Mouse (Mus musculus) forebrain, embryonic 12.5 days (tissue): ENCODE measurements around the gene Zbtb38. TPM values are rescaled to one million over a fixed set of nuclear protein-coding genes. Genes with fewer than 3 reads are reported as not detected.
"Not testable (repeated sequence)": the region's sequence is repeated elsewhere in the genome, so short reads cannot be mapped to it uniquely, and the experiment has no call there.

Experiments used
- ATAC-seq: fragments of 200-750 bp; cut with Nextera tagmentation; 2 replicates; pipeline ENCODE4 v1.8.0; 2017; ENCODE audit warnings: moderate TSS enrichment; ENCODE audit not compliant: low FRiP score
- H3K27ac ChIP-seq: fragments of 300-500 bp; sonication (generic); 2 replicates; pipeline ENCODE4 v1.5.1; 2016; ENCODE audit warnings: mild to moderate bottlenecking
- H3K27me3 ChIP-seq: fragments of 300-500 bp; sonication (generic); 2 replicates; pipeline ENCODE4 v1.6.1; 2016; ENCODE audit warnings: mild to moderate bottlenecking
- H3K36me3 ChIP-seq: fragments of 300-500 bp; sonication (generic); replicated peaks from 2 replicates; pipeline ENCODE4 v1.6.1; 2016; ENCODE audit warnings: mild to moderate bottlenecking
- H3K4me1 ChIP-seq: fragments of 300-500 bp; sonication (generic); 2 replicates; pipeline ENCODE4 v1.6.1; 2016
- H3K4me2 ChIP-seq: fragments of 300-500 bp; sonication (generic); 2 replicates; pipeline ENCODE4 v1.6.1; 2016; ENCODE audit warnings: mild to moderate bottlenecking, moderate library complexity
- H3K4me3 ChIP-seq: fragments of 300-500 bp; sonication (generic); replicated peaks from 2 replicates; pipeline ENCODE4 v1.5.1; 2016; ENCODE audit warnings: mild to moderate bottlenecking
- H3K9ac ChIP-seq: fragments of 300-500 bp; sonication (generic); 2 replicates; pipeline ENCODE4 v1.6.1; 2016; ENCODE audit warnings: mild to moderate bottlenecking
- H3K9me3 ChIP-seq: fragments of 300-500 bp; sonication (generic); 2 replicates; pipeline ENCODE4 v1.6.1; 2016
- WGBS: fragments of 180-500 bp; shearing (Covaris S2); methylation state at CpG from one replicate; pipeline ENCODE4 v1.1.7; 2016; 5-methylcytosine and 5-hydroxymethylcytosine counted together
- polyA plus RNA-seq: library from polyadenylated mRNA; unstranded; fragments of >200 nt; fragmentation: Nextera tagmentation; extraction: Ambion mirVana; gene quantifications from 2 replicates; pipeline ENCODE4 v1.2.1, GENCODE M21; 2016

The Zbtb38 gene
- polyA plus RNA-seq, 1 experiment from 2014 or later, result 15.7 TPM

DNA sequence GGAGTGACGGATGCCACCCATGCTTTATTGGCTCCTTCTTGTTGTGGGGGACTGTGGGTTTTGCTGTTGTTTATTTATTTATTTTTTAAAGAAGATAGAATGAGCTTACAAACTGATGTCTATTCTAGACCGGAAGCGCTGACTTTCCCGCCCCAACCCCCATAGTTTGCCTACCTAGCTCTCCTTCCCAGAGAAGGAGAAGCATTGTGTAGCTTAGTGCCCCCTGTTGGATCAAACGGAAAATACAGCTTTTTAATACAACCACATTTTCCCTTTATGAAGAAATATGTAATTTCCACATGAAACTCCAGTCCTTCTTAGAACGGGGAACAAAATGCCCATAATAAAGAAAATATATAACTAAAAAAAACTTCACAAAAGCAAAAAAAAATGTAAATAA lies 99.9 kb downstream of the Zbtb38 start:
- H3K9me3 ChIP-seq, result no peaks in the 10 kb centered on the region
- no peaks in the 10 kb centered on the region for H3K27me3 ChIP-seq
- no peak overlapping the region for H3K4me3 ChIP-seq
- H3K4me1 ChIP-seq, result no peaks in the 10 kb centered on the region
- ATAC-seq, result no peak
- no peak overlapping the region for H3K27ac ChIP-seq
- WGBS, result 60% methylated on average over 6 of the region's 6 CpGs
- no peak overlapping the region for H3K4me2 ChIP-seq
- H3K36me3 ChIP-seq, result no peaks in the 10 kb centered on the region
- H3K9ac ChIP-seq, result no peak overlapping the region

GRCm38 (mm10) chr9:96650807-96651206 lies 101.8 kb downstream of the Zbtb38 start:
- H3K27ac ChIP-seq, result no peak overlapping the region
- WGBS, result 92% methylated on average over 7 of the region's 7 CpGs
- no peaks in the 10 kb centered on the region for H3K36me3 ChIP-seq
- H3K9me3 ChIP-seq, result no peaks in the 10 kb centered on the region
- no peaks in the 10 kb centered on the region for H3K4me1 ChIP-seq
- no peaks in the 10 kb centered on the region for H3K27me3 ChIP-seq
- no peak overlapping the region for H3K4me3 ChIP-seq
- no peak overlapping the region for H3K9ac ChIP-seq
- H3K4me2 ChIP-seq, result no peak overlapping the region
- ATAC-seq, result no peak

- no peak overlapping the region for H3K4me3 ChIP-seq
- 64% methylated on average over 9 of the region's 9 CpGs for WGBS
These were observed 102.7 kb downstream of the Zbtb38 start for GRCm38 (mm10) chr9:96649924-96650323.

GRCm38 (mm10) chr9:96649362-96649761 lies 103.3 kb downstream of the Zbtb38 start:
- no peak overlapping the region for H3K4me3 ChIP-seq
- no peak overlapping the region for H3K9ac ChIP-seq
- no peaks in the 10 kb centered on the region for H3K4me1 ChIP-seq
- no peaks in the 10 kb centered on the region for H3K36me3 ChIP-seq
- no peak overlapping the region for H3K27ac ChIP-seq
- no peaks in the 10 kb centered on the region for H3K27me3 ChIP-seq
- WGBS, result 89% methylated on average over 4 of the region's 4 CpGs
- no peak overlapping the region for H3K4me2 ChIP-seq
- no peaks in the 10 kb centered on the region for H3K9me3 ChIP-seq
- no peak for ATAC-seq

More at GRCm38 (mm10) chr9:96649924-96650323, 102.7 kb downstream of the Zbtb38 start:
- no peak overlapping the region for H3K9ac ChIP-seq
- H3K4me2 ChIP-seq, result no peak overlapping the region
- no peaks in the 10 kb centered on the region for H3K9me3 ChIP-seq
- ATAC-seq, result no peak
- no peaks in the 10 kb centered on the region for H3K27me3 ChIP-seq
- H3K27ac ChIP-seq, result no peak overlapping the region
- no peaks in the 10 kb centered on the region for H3K36me3 ChIP-seq
- no peaks in the 10 kb centered on the region for H3K4me1 ChIP-seq

- 74% methylated on average over 2 of the region's 2 CpGs for WGBS
- no peak for ATAC-seq
These were observed 105.8 kb downstream of the Zbtb38 start for GRCm38 (mm10) chr9:96646668-96647295.

DNA sequence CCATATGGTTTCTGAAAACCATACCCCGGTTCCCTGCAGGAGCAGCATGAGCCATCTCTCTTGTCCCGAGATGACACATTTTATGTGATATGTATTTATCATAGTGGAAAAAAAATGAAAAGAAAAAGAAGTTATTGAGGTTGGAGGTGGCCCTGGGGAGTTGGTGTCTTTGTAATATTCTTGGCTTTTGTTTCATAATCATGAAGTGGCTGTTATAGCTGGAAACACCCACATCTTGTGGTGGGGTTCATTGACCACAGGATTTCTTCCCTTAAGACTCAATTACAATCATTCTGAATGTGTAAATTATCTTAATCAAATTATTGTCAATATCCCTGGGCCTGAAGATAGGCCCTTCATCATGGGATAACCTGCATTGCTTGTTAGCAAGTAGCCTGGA lies 107.8 kb downstream of the Zbtb38 start:
- no peaks in the 10 kb centered on the region for H3K36me3 ChIP-seq
- H3K4me1 ChIP-seq, result no peaks in the 10 kb centered on the region
- H3K9ac ChIP-seq, result no peak overlapping the region
- H3K4me3 ChIP-seq, result no peak overlapping the region
- no peak for ATAC-seq
- no peaks in the 10 kb centered on the region for H3K9me3 ChIP-seq
- no peaks in the 10 kb centered on the region for H3K27me3 ChIP-seq
- no peak overlapping the region for H3K27ac ChIP-seq
- no peak overlapping the region for H3K4me2 ChIP-seq
- WGBS, result 85% methylated on average over 2 of the region's 2 CpGs

More at GRCm38 (mm10) chr9:96646668-96647295, 105.8 kb downstream of the Zbtb38 start:
- H3K9ac ChIP-seq, result no peak overlapping the region
- no peak overlapping the region for H3K27ac ChIP-seq
- no peak overlapping the region for H3K4me2 ChIP-seq
- no peaks in the 10 kb centered on the region for H3K36me3 ChIP-seq
- no peaks in the 10 kb centered on the region for H3K27me3 ChIP-seq
- no peaks in the 10 kb centered on the region for H3K4me1 ChIP-seq
- H3K9me3 ChIP-seq, result no peaks in the 10 kb centered on the region
- H3K4me3 ChIP-seq, result no peak overlapping the region

GRCm38 (mm10) chr9:96644002-96644401 lies 108.6 kb downstream of the Zbtb38 start:
- H3K36me3 ChIP-seq, H3K9ac ChIP-seq, H3K4me1 ChIP-seq, H3K9me3 ChIP-seq, ATAC-seq, H3K4me3 ChIP-seq, H3K27me3 ChIP-seq, H3K4me2 ChIP-seq, H3K27ac ChIP-seq: not testable (repeated sequence)
- WGBS, result 95% methylated on average over 3 of the region's 3 CpGs

DNA sequence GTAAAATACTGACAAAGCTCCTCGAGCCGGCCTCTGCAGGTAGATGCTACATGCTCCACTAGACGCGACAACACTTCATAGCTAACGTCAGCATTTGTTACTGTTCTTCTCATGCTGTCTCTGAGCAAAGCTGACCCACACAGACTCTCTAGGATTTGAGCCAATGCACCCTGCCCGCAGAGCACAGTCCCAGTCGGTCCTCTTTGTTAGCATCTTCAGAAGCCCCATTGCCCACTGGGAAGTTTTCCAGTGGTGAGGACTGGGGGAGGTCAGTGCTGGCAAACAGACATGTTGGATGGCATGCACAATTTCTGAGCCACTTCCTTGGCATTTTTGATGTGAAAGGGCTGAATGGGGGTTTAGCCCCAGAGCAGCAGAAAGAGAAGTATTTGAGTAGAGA lies 113.2 kb downstream of the Zbtb38 start:
- Histone ChIP-seq H3K9ac (no peak overlapping the region), H3K4me3 (no peak overlapping the region), H3K36me3 (no peaks in the 10 kb centered on the region), H3K27ac (no peak overlapping the region), H3K27me3 (peaks cover 4% of the 10 kb centered on the region; the same call in 1 of the 2 replicates), H3K9me3 (no peaks in the 10 kb centered on the region), H3K4me1 (no peaks in the 10 kb centered on the region), H3K4me2 (no peak overlapping the region)
- no peak for ATAC-seq
- WGBS, result 85% methylated on average over 7 of the region's 7 CpGs

- Histone ChIP-seq H3K36me3 (no peaks in the 10 kb centered on the region), H3K9me3 (no peaks in the 10 kb centered on the region), H3K27me3 (peaks cover 10% of the 10 kb centered on the region), H3K4me2 (no peak overlapping the region), H3K9ac (no peak overlapping the region), H3K4me3 (no peak overlapping the region), H3K27ac (no peak overlapping the region), H3K4me1 (no peaks in the 10 kb centered on the region)
- WGBS, result 86% methylated on average over 7 of the region's 7 CpGs
- no peak for ATAC-seq
These were observed 114.1 kb downstream of the Zbtb38 start for GRCm38 (mm10) chr9:96638508-96638907.

GRCm38 (mm10) chr9:96637157-96637548 lies 115.5 kb downstream of the Zbtb38 start:
- Histone ChIP-seq H3K4me2 (no peak overlapping the region), H3K27me3 (peaks cover 15% of the 10 kb centered on the region), H3K27ac (no peak overlapping the region), H3K4me3 (no peak overlapping the region), H3K9me3 (no peaks in the 10 kb centered on the region), H3K4me1 (no peaks in the 10 kb centered on the region; the same call in 1 of the 2 replicates), H3K9ac (no peak overlapping the region), H3K36me3 (no peaks in the 10 kb centered on the region)
- ATAC-seq, result no peak
- 63% methylated on average over 7 of the region's 7 CpGs for WGBS

- H3K4me1 ChIP-seq, result no peaks in the 10 kb centered on the region; the same call in 1 of the 2 replicates
- no peak overlapping the region for H3K9ac ChIP-seq
- peaks cover 15% of the 10 kb centered on the region for H3K27me3 ChIP-seq
- H3K4me3 ChIP-seq, result no peak overlapping the region
- no peak overlapping the region for H3K4me2 ChIP-seq
- H3K36me3 ChIP-seq, result no peaks in the 10 kb centered on the region
- H3K27ac ChIP-seq, result no peak overlapping the region
- no peak for ATAC-seq
- no peaks in the 10 kb centered on the region for H3K9me3 ChIP-seq
- 45% methylated on average over 9 of the region's 9 CpGs for WGBS
These were observed 116.0 kb downstream of the Zbtb38 start for GRCm38 (mm10) chr9:96636423-96637156.

DNA sequence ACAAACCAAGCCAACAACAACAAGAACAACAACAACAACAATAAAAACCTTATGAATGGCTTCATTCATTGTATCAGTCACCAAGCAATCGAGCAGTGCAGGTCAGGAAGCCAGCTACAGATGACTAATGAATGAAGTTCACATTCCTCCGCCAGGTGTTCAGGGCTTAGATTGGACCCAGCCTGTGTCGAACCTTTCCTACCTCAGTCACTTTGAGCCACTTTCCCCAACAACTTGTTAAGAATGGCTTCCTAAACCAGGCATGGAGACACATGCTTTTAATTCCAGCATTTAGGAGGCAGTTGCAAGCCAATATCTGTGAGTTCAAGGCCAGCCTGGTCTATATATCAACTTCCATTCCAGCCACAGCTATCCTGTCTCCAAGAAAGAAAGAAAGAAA lies 116.7 kb downstream of the Zbtb38 start:
- Histone ChIP-seq H3K36me3 (no peaks in the 10 kb centered on the region), H3K9me3 (no peaks in the 10 kb centered on the region), H3K4me1 (no peaks in the 10 kb centered on the region; the same call in 1 of the 2 replicates), H3K9ac (no peak overlapping the region), H3K4me3 (no peak overlapping the region), H3K4me2 (no peak overlapping the region), H3K27me3 (peaks cover 15% of the 10 kb centered on the region), H3K27ac (no peak overlapping the region)
- 74% methylated on average over 3 of the region's 3 CpGs for WGBS
- ATAC-seq, result no peak

GRCm38 (mm10) chr9:96635176-96635575 lies 117.5 kb downstream of the Zbtb38 start:
- 82% methylated on average over 6 of the region's 6 CpGs for WGBS
- Histone ChIP-seq H3K27ac (no peak overlapping the region), H3K9ac (no peak overlapping the region), H3K27me3 (peaks cover 15% of the 10 kb centered on the region), H3K4me2 (no peak overlapping the region), H3K4me1 (no peaks in the 10 kb centered on the region; the same call in 1 of the 2 replicates), H3K9me3 (no peaks in the 10 kb centered on the region), H3K4me3 (no peak overlapping the region), H3K36me3 (no peaks in the 10 kb centered on the region)
- no peak for ATAC-seq
